Mouse (Mus musculus) left cerebral cortex, adult 11 months (tissue): ENCODE data around the gene Tex264.

Experiments used
- DNase-seq: peaks from one replicate; pipeline ENCODE4 v3.0.0; 2022; ENCODE audit warnings: low spot score

Tex264 gene

DNA sequence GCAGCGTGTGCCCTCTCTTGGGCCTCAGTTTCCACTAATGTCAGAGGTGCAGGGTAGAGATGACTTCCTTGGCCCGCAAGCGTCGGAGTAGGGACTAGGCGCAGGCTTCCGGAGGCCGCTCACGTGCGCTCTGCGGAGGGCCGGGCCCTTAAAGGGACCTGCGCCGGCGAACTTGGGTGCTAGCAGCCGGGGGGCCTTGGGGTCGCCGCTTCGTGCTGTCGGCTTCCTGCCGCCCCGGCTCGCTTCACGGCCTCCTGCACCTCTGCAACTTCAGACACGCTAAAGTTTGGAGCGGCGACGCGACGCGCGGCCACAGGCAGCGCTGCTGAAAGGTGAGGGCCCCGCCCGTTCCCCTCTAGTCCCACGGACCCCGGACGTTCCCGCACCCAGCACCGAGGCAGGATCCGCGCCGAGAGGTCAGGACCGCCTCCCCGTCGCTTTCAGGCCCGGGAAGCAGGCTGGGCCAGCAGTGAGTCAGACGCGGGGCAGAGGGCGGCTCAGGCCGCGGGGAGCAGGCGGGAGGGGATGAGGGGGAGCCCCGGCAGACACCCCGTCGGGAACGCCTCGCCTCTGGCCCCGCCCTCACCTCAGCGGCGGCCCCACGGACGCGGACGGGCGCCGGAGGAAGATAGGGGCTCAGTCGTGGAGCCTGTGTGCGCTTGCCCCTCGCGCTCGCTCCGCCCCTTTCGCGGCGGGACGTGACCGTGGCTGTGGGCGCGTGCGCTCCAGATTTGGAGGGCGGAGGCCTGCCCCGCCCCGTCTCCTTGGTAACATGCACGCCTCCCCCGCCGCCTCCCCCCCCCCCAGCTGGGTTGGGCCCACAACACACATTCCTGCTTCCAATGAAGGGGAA is at the start of gene Tex264:
Tex264 (minus strand) TSS at position 679 of the 853 bp plus-strand sequence.
- DNase-seq: peak; percentile 80

DNA sequence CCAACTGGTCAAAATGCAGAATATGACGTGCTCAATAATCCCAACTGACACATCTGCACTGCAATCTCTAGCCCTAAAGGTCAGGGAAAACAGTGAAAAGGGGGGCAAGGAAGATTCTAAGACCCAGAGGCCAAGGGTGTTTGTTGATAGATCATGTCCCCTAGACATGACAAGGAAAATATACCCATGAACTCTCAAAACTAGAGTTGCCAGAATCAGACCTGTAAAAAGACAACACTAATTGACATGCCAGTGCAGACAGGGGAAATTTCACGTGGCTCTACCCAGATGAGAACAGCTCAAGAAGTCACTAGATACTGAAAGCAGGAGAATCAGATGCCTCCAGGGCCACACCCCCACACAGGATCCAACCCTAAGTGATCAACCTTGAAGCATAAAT is 48.0 kb upstream of the Tex264 start:
- DNase-seq: no peak

DNA sequence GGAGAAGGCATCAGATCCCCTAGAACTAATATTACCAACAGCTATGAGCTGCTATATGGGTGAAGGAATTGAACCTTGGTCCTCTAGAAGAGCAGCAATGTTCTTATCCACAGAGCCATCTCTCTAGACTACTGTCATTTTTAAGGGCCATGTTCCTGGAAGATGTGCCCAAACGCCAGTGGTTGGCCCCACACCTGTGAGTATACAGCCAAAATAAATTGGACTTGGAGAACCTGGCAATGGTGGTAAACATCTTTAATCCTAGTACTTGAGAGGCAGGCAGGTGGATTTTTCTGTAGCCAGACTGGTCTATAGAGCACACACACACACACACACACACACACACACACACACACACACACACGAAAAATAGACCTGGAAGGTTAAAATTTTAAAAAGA is 43.7 kb upstream of the Tex264 start:
- DNase-seq: no peak

DNA sequence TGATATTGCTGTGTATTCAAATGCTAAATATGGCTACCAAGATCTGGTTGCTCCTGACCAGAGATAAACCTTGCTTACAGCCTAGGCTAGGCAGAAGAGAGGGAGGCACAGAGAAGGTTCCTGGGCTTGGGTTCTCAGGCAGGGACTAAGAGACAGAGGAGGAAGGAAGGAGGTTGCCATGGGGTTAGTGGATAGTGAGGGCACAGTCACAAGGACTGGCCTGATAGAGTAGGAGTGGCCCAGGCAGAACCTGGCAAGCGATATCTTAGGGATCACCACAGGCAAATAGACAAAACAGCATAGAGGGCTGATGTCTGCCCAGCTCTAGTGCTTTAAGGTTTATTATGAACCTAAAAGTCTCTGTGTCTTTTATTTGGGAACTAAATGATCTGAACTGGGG is 41.2 kb upstream of the Tex264 start:
- no peak for DNase-seq

DNA sequence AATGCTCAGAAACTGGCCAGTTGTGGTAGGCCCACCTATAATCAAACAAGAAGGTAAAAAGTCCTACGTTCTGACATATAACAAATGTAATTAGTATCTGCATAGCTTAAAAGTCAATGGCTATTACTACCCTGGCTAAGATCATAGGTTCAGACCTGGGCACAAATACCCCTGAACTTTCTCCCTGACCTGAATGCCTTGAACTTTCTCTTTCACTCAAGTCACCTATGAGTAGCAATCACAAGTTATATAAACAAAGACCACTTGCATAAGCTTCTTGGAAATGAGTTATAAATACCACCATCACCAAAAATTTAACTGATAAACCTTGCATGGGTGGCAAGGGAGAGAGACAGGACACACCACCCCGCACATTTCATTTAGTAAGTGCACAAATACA is 39.7 kb upstream of the Tex264 start:
- no peak for DNase-seq

DNA sequence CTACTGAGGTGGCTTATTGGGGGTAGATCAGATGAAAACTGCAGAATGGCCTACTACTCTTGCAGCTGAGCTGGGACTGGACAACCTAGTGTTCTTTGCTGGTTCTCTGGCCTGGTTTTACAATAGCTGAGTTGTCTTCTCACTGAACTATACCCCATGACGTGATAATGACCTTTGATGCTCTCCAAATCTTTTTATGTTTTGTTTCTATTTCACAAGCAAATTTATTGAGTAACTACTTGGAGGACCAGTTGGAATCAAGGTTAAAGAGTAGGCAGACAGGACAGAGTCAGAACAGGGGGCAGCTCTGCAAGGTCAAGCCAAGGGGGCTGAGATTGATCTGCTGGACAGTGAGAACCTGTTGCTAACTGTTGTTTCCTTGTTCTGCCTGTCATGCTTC is 39.1 kb upstream of the Tex264 start:
- DNase-seq: no peak

DNA sequence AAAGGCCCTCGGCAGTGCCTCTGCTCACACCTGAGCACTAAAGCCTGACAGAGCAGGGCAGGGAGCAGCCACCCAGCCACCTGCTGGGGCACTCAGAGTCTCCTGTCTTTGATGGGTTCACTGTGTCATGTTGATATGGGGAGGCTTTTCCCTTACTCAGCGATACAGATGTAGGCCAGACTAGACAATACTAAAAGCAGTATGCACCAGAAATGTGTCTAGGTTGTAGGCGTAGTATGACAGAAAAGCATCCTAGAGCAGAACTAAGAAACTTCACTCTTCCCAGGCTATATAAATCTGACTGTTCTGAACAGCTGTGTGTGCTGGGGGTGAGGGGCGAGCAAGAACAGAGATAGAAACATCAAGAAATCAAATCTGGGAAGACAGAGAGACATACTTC is 31.0 kb upstream of the Tex264 start:
- no peak for DNase-seq

DNA sequence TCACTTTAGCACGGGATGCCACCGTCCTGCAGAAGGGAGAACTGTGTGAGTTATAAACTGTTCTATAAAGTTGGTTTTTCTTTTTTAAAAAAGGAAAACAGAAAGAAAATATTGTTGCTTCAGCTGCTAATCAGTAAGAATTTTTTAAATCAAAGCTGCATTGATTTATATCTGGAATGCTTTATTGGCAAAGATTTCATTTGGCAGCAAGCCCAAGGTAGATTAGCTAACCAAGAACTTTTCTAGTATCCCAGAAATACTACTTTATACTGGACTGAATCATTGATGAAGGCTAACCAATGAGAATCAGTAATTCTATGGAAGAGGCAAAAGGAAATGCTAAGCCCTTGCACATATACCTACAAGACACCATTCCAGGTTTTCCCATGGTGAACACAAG is 30.5 kb upstream of the Tex264 start:
- no peak for DNase-seq

DNA sequence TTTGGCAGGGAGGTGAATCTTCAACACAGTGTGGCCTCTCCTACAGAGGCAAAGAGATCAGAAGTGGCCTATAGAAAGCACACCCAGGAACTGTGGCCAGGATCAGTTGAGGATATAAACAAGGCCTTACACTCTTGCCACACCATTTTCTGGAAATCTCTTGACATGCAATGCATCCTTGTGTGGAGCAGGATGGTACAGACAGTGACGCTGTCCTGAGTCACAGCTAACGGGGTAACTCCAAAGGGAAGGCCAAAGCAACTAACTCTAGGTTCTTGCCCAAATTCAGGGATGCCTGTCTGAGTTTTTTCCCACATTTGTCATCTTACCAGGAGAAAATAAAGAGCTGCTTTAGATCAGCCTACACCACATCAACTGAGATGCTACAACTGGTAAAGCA is 26.7 kb upstream of the Tex264 start:
- DNase-seq: no peak

DNA sequence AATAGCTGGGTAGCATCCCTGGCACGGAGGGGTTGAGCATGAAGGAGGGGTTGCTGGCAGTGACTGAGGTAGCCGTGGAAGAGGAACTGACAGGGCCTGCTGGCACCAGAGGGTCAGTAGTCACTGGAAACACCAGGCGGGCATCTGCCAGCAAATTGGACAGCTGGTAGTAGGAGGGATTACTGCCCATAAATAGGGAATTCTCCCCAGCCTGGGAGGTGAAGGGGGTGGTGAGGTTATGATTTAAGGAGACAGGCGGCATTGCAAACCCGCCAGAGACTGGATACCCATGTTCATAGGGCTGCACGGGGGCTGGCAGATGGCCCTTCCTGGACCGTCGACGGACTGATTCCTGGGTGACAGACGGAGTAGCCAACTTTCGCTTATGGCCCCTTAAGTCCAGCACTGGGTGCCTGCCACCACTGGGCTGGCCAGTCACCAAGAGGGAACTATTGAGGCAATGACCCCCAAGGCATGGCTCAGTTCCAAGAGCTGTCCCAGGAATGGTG is 7.3 kb upstream of the Tex264 start:
- DNase-seq: no peak

DNA sequence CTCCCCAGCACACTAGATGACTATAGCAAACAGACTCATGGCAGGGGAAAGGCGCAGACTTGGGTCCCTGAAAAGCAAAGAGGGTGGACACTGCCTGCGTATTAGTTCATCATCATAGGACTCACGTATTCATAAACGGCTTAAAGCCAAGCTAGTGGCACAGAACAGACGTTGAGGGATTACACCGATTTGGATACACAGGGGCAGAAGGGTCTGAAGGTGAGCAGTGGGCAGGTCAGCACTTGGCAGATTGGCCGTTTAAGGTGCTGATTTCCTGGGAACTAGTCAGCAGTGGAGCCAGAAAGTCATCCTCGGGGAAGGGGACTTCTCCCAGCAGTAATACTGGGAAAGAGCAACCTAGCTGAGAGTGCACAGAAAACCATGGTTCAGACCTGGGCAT is 3.1 kb upstream of the Tex264 start:
- no peak for DNase-seq

DNA sequence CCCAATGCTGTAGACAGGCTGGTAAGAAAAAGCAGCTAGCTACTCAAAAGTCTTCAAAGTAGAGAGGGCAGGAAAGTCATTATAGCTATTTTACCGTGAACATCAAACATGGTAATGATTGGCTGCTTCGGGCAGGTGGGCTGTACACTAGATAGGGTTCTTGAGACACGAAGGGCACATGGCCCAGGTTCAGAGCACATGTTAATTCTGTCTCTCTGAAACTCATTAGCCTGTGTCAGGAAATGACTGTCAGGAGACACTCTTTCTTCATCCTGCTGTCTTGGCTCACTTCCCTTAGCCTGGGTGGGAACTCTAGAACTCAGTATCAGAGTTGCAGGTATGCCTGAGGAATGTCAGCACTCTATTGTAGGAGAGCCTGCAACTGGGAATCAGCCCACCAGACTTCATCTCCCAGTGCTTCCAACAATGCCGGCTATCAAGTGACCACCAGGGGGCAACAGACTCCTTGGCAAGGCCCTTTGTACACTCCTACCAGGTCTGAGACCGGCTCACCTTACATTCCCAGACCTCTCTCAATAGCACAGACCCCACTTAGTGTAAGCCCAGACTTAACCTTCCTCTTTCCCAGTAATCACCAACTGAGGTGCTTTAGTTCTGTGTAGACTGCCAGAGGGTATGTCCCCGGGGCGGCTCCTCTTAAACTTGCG is 1.4 kb upstream of the Tex264 start:
- peak; percentile 61 for DNase-seq

DNA sequence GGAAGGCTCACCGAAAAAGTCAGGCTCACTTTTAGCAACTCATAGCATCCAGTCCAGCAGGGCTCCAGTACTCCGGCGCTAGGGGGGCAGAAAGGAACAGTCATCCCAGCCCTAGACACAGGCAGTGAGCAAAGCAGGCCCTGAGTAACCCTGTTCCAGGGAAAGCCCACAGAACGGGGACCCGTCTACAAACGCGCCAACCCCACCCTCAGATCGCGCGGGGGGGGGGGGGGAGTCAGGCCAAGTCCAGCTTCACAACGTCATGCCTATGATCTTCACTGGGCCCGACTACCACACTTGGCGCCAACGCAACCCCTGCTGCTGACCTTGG is 844 bp downstream of the Tex264 start:
- DNase-seq: no peak

DNA sequence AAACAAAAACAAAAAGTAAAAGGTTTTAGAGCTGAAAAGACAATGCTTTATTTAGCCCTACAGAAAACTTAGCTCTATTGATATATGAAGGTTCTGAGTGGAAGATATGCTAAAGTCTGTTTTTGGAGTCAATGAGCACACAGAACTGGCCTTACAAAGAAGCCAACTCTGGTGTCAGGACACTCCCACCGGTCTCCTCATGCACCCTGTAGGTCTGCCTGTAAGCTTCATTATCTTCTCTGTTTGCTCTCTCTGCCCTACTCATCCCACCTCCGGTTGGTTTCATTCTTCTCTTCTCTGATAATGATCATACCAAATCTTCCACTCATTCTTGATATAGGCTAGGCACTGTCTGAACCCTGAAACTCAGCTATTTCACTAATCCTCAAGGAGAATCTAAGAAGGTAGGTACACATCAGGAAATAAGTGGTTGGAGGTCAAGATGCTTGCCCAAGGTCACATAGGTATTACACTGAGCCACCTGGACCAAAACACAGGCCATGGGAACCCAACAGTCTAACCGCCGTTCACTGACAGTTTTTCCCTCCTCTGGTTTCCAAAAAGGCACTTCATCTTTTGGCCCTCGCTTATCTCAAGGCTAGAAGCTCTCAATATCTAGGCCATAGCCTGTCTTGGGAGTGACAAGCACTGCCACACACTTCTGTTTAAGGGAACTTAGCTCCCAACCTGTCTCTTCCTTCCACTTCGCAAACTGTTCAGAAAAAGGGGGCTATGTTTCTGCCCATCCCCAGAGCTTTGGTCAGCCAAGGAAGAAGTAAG is 1.4 kb downstream of the Tex264 start:
- DNase-seq: no peak

DNA sequence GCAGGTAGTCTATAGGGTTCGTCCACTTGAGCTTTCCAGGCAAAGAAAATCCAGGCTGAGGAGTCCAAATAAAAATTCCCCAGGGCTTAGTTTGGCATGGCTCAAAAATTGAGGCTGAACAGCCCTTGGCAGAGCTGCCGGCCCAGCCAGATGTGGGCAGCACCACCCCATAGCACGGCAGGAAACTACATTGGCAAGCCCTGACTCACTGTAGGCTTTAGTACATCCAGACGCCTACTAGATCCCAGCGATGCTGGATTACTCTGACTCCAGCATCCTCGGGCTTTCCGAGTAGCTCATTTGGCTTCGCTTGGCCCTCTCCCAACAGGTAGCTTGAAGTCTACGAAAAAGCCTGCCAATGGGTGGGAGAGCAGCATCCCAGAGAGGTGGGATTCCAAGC is 4.7 kb downstream of the Tex264 start:
- DNase-seq: no peak

DNA sequence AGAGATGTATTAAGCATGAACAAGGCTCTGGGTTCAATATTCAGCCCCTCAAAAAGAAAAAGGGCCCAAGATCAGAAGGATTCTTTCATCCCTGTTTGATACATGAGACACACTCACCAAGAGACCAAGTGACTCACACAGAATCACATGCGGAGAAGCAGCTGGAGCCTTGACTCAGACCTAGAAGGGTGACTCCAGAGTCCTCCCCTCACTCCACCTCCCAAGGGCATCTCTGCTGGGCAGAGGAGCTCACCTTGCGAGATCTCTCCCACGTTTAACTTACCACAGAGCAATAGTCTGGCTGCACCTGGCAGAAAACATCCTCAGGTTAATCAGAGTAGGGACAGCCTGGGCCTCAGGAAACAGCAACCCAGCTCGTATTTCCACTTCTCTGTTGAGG is 7.5 kb downstream of the Tex264 start:
- DNase-seq: no peak

DNA sequence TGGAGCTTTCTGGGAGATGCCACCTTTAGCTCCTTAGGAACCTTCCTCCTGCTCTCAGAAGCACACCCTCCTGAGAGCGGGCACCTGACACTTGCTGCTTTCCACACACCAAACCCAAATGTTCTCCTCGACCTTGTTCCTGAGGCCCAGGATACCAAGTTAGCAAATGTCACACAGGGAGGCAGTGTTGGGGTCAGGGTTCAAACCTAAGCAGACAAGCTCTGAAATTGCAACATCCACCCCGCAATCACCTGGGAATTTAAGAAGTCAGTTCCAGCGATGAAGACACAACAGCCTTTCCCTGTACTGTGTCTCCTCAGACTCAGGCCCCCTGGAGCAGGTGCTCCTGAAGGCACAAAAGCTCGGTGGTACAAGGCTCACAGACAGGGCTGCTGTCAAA is 8.0 kb downstream of the Tex264 start:
- DNase-seq: no peak

DNA sequence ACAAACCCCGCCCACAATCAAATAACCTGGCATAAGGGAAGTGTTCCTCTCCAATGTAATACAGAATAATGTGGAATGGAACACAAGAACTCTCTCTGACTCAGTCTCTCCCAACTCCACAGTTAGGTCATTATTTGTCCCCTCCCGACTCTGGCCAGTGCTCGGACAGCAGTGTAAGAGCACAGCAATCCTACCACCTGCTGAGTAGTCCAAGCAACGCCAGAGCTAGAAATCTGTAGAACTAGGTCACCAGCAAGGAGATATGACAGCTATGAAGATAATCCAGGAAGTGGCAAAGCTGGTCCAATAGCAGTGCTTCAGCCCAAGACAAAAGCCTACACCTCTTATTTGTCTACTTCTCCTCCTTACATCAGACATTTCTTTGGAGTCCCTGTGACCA is 9.2 kb downstream of the Tex264 start:
- DNase-seq: no peak

DNA sequence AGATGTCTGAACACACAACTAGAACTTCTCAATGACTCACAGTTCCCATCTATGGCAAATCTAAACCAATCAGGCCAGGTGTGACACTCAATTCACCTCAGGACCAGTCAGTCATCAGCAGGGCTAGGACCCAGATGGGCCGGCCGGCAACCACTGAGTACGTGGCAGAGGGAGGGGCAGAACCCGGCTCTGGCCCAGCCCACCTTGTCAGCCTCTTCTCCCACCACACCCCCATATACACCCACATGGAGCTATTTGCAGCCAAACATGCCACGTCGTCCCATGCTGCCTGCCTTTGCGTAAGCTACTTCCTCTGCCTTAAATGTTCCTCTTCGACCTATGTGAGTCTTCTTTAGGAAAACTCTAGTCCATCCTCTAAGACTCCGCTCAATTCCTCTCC is 9.8 kb downstream of the Tex264 start:
- DNase-seq: no peak

DNA sequence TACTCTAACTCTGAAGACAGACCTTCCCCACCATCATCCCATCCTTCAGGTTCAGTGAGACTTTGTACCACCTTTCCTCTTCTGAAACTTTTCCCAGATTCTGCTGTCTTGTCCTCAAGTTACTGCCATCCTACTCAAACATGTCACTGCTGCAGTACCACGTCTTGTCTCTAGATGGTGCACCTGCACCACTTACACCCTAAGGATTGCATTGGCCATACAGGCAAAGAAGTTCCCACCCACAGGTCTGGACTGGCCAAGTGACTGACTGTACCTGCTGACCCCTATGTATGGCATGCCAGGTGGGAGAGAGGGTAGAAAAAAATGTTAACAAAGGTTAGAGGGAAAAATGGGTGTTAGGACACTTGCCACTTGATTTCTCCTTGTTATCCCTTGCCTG is 10.2 kb downstream of the Tex264 start:
- peak; percentile 80 for DNase-seq

DNA sequence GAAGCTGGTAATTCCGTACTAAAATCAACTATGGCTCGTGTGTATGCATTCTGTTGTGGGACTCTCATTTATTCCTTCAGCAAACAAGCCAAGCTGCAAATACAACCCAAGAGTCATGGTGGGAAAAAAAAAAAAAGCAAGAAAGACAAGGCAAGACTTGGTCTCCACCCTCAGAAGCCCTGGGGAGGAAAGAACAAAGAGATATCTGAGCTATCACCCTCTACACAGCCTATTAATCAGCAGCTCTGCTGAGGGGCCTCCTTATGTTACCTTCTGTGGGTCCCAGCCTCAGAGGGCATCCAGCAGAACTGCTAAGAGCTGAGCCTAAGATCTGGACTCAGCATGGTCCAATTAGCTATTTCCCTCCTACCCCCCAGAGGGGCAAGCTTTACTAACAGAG is 11.9 kb downstream of the Tex264 start:
- DNase-seq: no peak

DNA sequence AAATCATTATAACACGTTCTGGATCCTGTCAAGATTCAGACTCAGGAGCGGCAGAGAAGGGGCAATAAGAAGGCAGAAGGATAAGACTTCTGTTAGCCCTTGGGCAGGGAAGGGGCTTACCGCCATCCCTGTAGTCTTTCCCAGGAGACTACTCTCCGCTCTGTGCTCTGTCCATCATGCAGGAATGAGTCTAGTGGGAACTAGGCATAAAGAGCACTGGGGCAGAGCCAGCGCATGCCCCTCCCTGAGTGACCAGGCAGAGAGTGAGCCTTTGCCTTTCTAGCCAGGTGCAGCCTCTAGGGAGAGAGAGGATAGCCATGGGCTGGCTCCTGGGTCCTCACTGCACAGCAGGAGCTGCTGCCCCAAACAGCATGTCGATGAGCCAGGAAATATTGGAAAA is 20.9 kb downstream of the Tex264 start:
- DNase-seq: no peak

DNA sequence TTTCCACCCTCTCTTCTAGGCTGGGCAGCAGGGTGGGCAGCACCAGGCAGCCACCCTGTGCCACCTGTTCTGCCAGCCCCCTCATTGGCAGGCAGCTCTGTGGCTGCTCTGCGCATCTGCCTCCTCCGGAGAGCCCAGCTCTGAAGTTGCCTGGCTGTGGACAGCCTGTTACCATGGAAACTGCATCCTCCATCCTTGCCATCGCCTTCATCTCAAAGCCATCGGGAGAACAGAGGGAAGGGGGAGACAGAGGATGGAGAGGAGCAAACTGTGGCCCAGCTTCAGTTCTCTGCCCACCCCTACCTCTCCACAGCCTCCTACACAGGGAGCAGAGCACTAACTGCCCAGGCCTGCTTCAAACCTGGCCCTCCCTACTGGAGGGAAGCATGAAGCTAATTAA is 21.3 kb downstream of the Tex264 start:
- DNase-seq: peak; percentile 69
